Mouse (Mus musculus) E14TG2a.4 (cell line): ENCODE results near the gene Slc22a8.

ENCODE experiments used
- CTCF ChIP-seq: conservative IDR thresholded peaks from 2 replicates; pipeline ENCODE4 v1.5.1; 2014; ENCODE audit warnings: low read length
- NANOG ChIP-seq: IDR thresholded peaks from 2 replicates; pipeline ENCODE4 v1.6.1; 2014; ENCODE audit warnings: borderline replicate concordance, low read length, mixed read lengths
- POU5F1 ChIP-seq: IDR thresholded peaks from 2 replicates; pipeline ENCODE4 v1.6.1; 2014; ENCODE audit warnings: low read length, borderline replicate concordance

DNA sequence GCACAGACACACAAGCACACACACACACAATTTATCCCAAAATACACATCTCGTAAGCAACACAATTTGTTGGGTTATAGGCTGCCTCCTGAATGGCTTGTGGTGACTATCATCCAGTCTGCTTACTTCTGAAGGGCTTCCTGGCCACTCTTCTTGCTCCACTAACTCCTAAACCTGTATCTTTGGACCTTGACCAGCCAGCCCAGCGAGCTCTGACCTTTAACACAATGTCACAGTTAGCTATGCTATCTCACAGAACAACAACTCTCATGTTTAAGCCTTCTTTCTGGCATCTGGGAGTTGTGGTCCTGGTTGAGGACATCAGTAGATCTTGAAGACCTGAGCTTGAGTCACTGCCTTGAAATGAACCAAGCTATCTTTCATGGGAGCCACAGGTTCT lies 8.2 kb downstream of the Slc22a8 start:
- TF ChIP-seq CTCF (no peak), NANOG (no peak), POU5F1 (no peak)
